Mouse (Mus musculus) erythroblast, embryonic 14.5 days (primary cell): ENCODE results near the gene Cd86. TPM values are rescaled to one million over a fixed set of nuclear protein-coding genes. Genes with fewer than 3 reads are reported as not detected.

Experiments used
- H3K27me3 ChIP-seq: 2 replicates; pipeline ENCODE4 v1.6.1; 2012; ENCODE audit warnings: inconsistent platforms; ENCODE audit not compliant: control insufficient read depth
- H3K36me3 ChIP-seq: 2 replicates; pipeline ENCODE4 v1.6.1; 2012; ENCODE audit warnings: mild to moderate bottlenecking, inconsistent platforms; ENCODE audit not compliant: control insufficient read depth
- H3K4me1 ChIP-seq: 2 replicates; pipeline ENCODE4 v1.6.1; 2012; ENCODE audit warnings: inconsistent platforms; ENCODE audit not compliant: control insufficient read depth
- H3K4me3 ChIP-seq: replicated peaks from 2 replicates; pipeline ENCODE3; 2012; ENCODE audit warnings: moderate library complexity, mild to moderate bottlenecking, inconsistent platforms
- H3K9me3 ChIP-seq: 2 replicates; pipeline ENCODE4 v1.6.1; 2012; ENCODE audit warnings: low read length, inconsistent platforms, mixed read lengths; ENCODE audit not compliant: control insufficient read depth
- GATA1 ChIP-seq: IDR thresholded peaks from 2 replicates; pipeline ENCODE4 v1.6.1; 2012; ENCODE audit warnings: low read length, inconsistent platforms, mixed read lengths
- TAL1 ChIP-seq: IDR thresholded peaks from 3 replicates; pipeline ENCODE4 v1.6.1; 2012; ENCODE audit warnings: low read length, inconsistent platforms, mixed read lengths
- polyA plus RNA-seq: library from polyadenylated mRNA; stranded (reverse); fragments of >175 nt; gene quantifications from 2 replicates; pipeline ENCODE4 v1.2.3, GENCODE M21; 2012

The Cd86 gene
- not detected in 2 replicates for polyA plus RNA-seq

DNA sequence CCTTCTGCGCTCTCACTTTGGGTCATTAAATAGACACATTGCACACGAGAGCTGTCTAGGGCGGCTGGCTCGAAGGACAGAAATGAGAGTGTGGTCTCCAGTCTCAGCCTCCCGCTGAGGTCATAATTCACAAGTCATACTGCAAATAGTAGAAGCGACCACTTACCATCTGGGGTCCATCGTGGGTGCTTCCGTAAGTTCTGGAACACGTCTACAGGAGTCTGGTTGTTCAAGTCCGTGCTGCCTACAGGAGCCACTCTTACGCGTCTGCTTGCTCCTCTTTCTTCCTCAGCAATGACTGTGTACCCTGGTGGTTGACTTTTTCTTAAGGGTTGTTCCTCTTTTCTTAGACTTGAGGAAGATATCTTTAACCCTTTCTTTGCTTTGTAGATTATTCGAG is at the start of gene Cd86:
Cd86 (minus strand) TSS at position 300 of the 400 bp plus-strand sequence.
- no peaks in the 10 kb centered on the region for H3K27me3 ChIP-seq
- H3K4me3 ChIP-seq = no peak within 1 kb of the TSS
- no peaks in the 10 kb centered on the region for H3K4me1 ChIP-seq
- H3K9me3 ChIP-seq = no peaks in the 10 kb centered on the region
- no peaks in the 10 kb centered on the region for H3K36me3 ChIP-seq
- TF ChIP-seq GATA1 (no peak), TAL1 (no peak)

DNA sequence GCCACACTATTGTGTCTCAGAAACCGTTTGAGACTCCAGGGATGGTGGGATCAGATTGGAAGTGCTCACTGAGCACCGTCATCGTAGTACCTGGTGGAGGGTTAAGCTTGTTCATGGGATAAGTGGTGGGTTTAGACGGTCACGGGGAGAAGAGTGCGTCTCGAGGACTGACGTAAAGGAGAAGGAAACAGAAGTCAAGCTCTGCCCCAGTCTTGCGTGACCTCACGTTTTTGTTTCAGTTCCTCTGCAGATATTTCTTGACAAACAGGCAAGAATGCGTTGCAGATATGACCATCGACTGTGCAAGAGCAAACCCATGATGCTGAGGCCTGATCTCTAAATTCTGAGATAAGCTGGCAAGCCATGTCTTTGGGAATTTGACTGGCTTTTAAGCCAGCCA is 45.9 kb upstream of the Cd86 start:
- H3K27me3 ChIP-seq = no peaks in the 10 kb centered on the region
- H3K9me3 ChIP-seq = no peaks in the 10 kb centered on the region
- H3K36me3 ChIP-seq = no peaks in the 10 kb centered on the region
- no peak for TF ChIP-seq TAL1
- no peak for TF ChIP-seq GATA1
- no peaks in the 10 kb centered on the region for H3K4me1 ChIP-seq
- no peak overlapping the region for H3K4me3 ChIP-seq

DNA sequence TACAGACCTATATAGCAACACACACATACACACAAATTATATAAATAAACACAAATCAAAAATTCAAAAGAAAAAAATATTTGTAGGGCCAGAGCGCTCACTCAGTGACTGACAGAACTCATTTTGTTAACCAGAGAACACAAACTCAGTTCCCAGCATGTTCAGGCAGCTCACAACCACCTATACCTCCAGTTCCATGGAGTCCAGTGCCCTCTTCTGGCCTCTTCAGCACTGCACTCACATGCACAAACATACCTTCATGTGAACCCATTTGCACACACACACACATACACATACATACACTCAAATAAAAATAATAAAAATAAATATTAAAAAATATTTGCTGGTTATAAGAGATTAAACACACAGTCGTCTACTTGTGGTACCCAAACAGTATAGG is 44.9 kb upstream of the Cd86 start:
- no peak for TF ChIP-seq GATA1
- TF ChIP-seq TAL1 = no peak
- Histone ChIP-seq H3K36me3 (no peaks in the 10 kb centered on the region), H3K4me1 (no peaks in the 10 kb centered on the region), H3K27me3 (no peaks in the 10 kb centered on the region), H3K9me3 (no peaks in the 10 kb centered on the region), H3K4me3 (no peak overlapping the region)

GRCm38 (mm10) chr16:36709405-36709804 is 43.5 kb upstream of the Cd86 start:
- H3K4me3 ChIP-seq = no peak overlapping the region
- TF ChIP-seq TAL1 (no peak), GATA1 (no peak)
- no peaks in the 10 kb centered on the region for H3K27me3 ChIP-seq
- no peaks in the 10 kb centered on the region for H3K4me1 ChIP-seq
- H3K36me3 ChIP-seq = no peaks in the 10 kb centered on the region
- H3K9me3 ChIP-seq = no peaks in the 10 kb centered on the region

DNA sequence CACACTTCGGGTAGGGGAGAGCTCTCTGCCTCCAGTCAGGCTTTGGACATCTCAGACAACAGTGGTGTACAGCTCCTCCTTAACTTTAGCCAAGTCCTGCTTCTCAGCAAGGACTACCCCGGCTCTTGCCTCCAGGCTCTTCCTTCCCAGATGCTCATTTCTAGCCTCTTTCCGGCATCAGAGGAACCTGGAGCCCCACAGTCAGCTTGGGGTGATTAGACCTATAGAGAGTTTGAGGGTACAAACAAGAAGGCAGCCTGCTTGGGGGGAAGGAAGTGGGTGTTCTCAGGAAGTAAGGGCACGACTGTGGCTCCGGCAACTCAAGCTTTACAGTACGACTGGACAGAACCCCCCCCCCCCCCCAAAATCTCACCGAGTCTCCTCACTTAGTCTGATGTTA is 42.9 kb upstream of the Cd86 start:
- no peaks in the 10 kb centered on the region for H3K9me3 ChIP-seq
- no peaks in the 10 kb centered on the region for H3K27me3 ChIP-seq
- TF ChIP-seq TAL1 = no peak
- TF ChIP-seq GATA1 = no peak
- H3K4me1 ChIP-seq = no peaks in the 10 kb centered on the region
- H3K4me3 ChIP-seq = no peak overlapping the region
- no peaks in the 10 kb centered on the region for H3K36me3 ChIP-seq

DNA sequence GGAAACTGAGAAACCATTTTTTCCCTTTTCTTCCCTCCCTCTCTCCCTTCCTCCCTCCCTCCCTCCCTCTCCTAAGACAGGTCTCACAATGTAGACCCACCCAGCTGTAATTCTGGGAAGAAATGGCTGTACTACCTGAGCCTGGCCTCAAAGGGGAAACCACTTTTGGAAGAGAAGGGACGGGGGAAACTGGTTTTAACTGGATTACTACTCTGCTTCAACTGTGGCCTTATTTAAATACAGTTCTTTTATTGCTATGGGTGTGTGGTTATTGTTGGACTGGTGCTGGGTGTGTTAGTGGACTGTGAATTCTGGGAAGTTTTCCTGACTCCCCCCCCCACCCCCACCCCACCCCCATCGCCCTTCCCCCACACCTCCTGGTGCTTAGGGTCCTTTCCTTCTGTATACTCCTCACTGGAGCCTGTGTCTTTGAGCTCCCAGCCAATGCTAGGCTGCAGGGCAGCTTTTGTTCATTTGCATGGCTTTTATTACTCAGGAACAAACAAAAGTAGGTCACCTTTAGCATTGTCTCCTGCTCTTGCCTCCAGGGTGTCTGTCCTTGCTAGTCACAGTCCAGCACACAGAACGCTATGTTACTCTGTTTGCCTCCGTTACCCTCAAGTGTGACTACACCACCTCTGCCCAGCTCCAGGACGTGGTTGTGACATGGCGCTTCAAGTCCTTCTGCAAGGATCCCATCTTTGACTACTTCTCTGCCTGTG is 42.0 kb upstream of the Cd86 start:
- TF ChIP-seq TAL1 (no peak), GATA1 (no peak)
- Histone ChIP-seq H3K4me1 (no peaks in the 10 kb centered on the region), H3K4me3 (no peak overlapping the region), H3K27me3 (no peaks in the 10 kb centered on the region), H3K36me3 (no peaks in the 10 kb centered on the region), H3K9me3 (no peaks in the 10 kb centered on the region)

GRCm38 (mm10) chr16:36700484-36700883 is 34.6 kb upstream of the Cd86 start:
- Histone ChIP-seq H3K4me1 (no peaks in the 10 kb centered on the region), H3K9me3 (no peaks in the 10 kb centered on the region), H3K36me3 (no peaks in the 10 kb centered on the region), H3K4me3 (no peak overlapping the region), H3K27me3 (no peaks in the 10 kb centered on the region)
- no peak for TF ChIP-seq TAL1
- no peak for TF ChIP-seq GATA1

DNA sequence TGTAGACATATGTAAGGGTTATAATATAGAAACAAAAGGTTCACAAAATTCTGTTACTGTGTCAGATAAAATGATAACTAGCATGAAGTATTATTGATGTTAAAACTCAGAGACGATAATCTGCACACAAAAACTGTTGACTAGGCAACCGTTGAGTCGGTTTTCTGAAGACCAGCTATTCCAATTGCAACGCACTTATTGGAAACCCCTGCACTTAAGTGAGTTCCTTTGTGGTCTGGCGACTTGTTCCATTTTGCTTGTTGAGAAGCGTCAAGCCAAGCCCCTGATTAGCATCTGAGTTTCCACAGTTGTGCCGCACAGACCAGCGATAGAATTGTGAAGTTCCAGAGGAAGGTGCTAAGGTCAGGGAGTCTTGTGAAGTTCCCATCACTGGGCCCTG is 31.4 kb upstream of the Cd86 start:
- no peaks in the 10 kb centered on the region for H3K36me3 ChIP-seq
- TF ChIP-seq TAL1 (no peak), GATA1 (no peak)
- H3K4me1 ChIP-seq = no peaks in the 10 kb centered on the region
- no peak overlapping the region for H3K4me3 ChIP-seq
- H3K27me3 ChIP-seq = peaks cover 25% of the 10 kb centered on the region
- no peaks in the 10 kb centered on the region for H3K9me3 ChIP-seq

GRCm38 (mm10) chr16:36694798-36695290 is 29.0 kb upstream of the Cd86 start:
- Histone ChIP-seq H3K9me3 (no peaks in the 10 kb centered on the region), H3K4me3 (no peak overlapping the region), H3K27me3 (peaks cover 25% of the 10 kb centered on the region), H3K4me1 (no peaks in the 10 kb centered on the region), H3K36me3 (no peaks in the 10 kb centered on the region)
- TF ChIP-seq GATA1 = no peak
- no peak for TF ChIP-seq TAL1

- TF ChIP-seq GATA1 (no peak), TAL1 (no peak)
- Histone ChIP-seq H3K4me3 (no peak within 1 kb of the TSS), H3K4me1 (no peaks in the 10 kb centered on the region), H3K36me3 (no peaks in the 10 kb centered on the region), H3K9me3 (no peaks in the 10 kb centered on the region), H3K27me3 (peaks cover 25% of the 10 kb centered on the region)
Measured at GRCm38 (mm10) chr16:36693818-36694413, 28.0 kb upstream of the Cd86 start, which contains the start of gene Ildr1. TSS of gene Ildr1 (plus strand) at chr16:36693978.
